Mouse (Mus musculus) CH12.LX (cell line): Measurements from ENCODE around the gene Ptprk. TPM values are rescaled to one million over a fixed set of nuclear protein-coding genes. Genes with fewer than 3 reads are reported as not detected.

Experiments used
- DNase-seq: peaks from one replicate; pipeline ENCODE4 v3.0.0-alpha.2; 2013; ENCODE audit errors: extremely low read depth
- H3K27ac ChIP-seq: 2 replicates; pipeline ENCODE4 v1.5.1; 2012; ENCODE audit warnings: low read depth, mild to moderate bottlenecking, control low read depth, moderate library complexity; ENCODE audit not compliant: insufficient read depth
- H3K27me3 ChIP-seq: replicated peaks from 2 replicates; pipeline ENCODE3; 2012; ENCODE audit warnings: inconsistent platforms
- H3K36me3 ChIP-seq, 2 experiments: replicated peaks in 1 of 2; 2 replicates each; pipeline versions ENCODE3 to v1.6.1; 2012; ENCODE audit warnings: inconsistent platforms in 1 of 2, low read length in 1 of 2, mild to moderate bottlenecking in 1 of 2, mixed read lengths in 1 of 2, moderate library complexity in 1 of 2; ENCODE audit not compliant: control insufficient read depth in 1 of 2, insufficient read depth in 1 of 2
- H3K4me1 ChIP-seq, 2 experiments: 2 replicates each; pipeline ENCODE4 v1.6.1; 2012; ENCODE audit warnings: inconsistent platforms in 1 of 2, moderate library complexity in 1 of 2; ENCODE audit not compliant: insufficient read depth in 2 of 2, control insufficient read depth in 1 of 2
- H3K4me2 ChIP-seq: 2 replicates; pipeline ENCODE4 v1.6.1; 2012; ENCODE audit warnings: low read depth, mild to moderate bottlenecking, control low read depth; ENCODE audit not compliant: poor library complexity, insufficient read depth, severe bottlenecking
- H3K4me3 ChIP-seq, 3 experiments: fragments of 150-350 bp in 1 of 3; sonication (generic) in 1 of 3; replicated peaks in 1 of 3; 2 replicates each; pipeline versions ENCODE3 to v1.5.1; 2011 to 2012; ENCODE audit warnings: low read depth in 2 of 3, low read length in 2 of 3, mild to moderate bottlenecking in 2 of 3, moderate library complexity in 2 of 3, control low read depth in 1 of 3, improper control_type of control experiment in 1 of 3, inconsistent platforms in 1 of 3, mixed read lengths in 1 of 3; ENCODE audit not compliant: poor library complexity in 1 of 3
- H3K79me2 ChIP-seq: replicated peaks from 2 replicates; pipeline ENCODE4 v1.6.1; 2012; ENCODE audit warnings: mild to moderate bottlenecking, moderate library complexity; ENCODE audit not compliant: control insufficient read depth, poor library complexity, insufficient read depth, severe bottlenecking; ENCODE audit errors: extremely low read depth
- H3K9ac ChIP-seq: 2 replicates; pipeline ENCODE4 v1.6.1; 2012; ENCODE audit warnings: low read depth, mild to moderate bottlenecking, control low read depth, moderate library complexity; ENCODE audit not compliant: insufficient read depth
- H3K9me3 ChIP-seq: replicated peaks from 2 replicates; pipeline ENCODE3; 2012; ENCODE audit warnings: low read length, inconsistent platforms, mixed read lengths
- ELF1 ChIP-seq: IDR thresholded peaks from 2 replicates; pipeline ENCODE4 v1.6.1; 2014; ENCODE audit warnings: low read depth, mild to moderate bottlenecking, inconsistent platforms, low read length, improper control_type of control experiment
- ETS1 ChIP-seq: conservative IDR thresholded peaks from 2 replicates; pipeline ENCODE4 v1.6.1; 2012; ENCODE audit warnings: low read depth, mild to moderate bottlenecking, inconsistent platforms, low read length, improper control_type of control experiment, moderate library complexity
- HCFC1 ChIP-seq: IDR thresholded peaks from 2 replicates; pipeline ENCODE4 v1.6.1; 2012; ENCODE audit warnings: low read depth, mild to moderate bottlenecking, inconsistent platforms, low read length, improper control_type of control experiment
- IRF4 ChIP-seq: IDR thresholded peaks from 2 replicates; pipeline ENCODE4 v1.6.1; 2014; ENCODE audit warnings: low read depth, mild to moderate bottlenecking, inconsistent platforms, low read length, improper control_type of control experiment
- KAT2A ChIP-seq: IDR thresholded peaks from 2 replicates; pipeline ENCODE4 v1.6.1; 2012; ENCODE audit warnings: low read length, improper control_type of control experiment, inconsistent platforms; ENCODE audit not compliant: insufficient replicate concordance
- MEF2A ChIP-seq: IDR thresholded peaks from 2 replicates; pipeline ENCODE4 v1.6.1; 2014; ENCODE audit warnings: low read depth, mild to moderate bottlenecking, inconsistent platforms, low read length, improper control_type of control experiment, borderline replicate concordance
- MXI1 ChIP-seq: IDR thresholded peaks from 2 replicates; pipeline ENCODE4 v1.6.1; 2011; ENCODE audit warnings: mild to moderate bottlenecking, low read depth, low read length, improper control_type of control experiment
- POLR2A ChIP-seq: IDR thresholded peaks from 2 replicates; pipeline ENCODE4 v1.6.1; 2011; ENCODE audit warnings: low read depth, mild to moderate bottlenecking, improper control_type of control experiment, low read length
- POLR2AphosphoS2 ChIP-seq: IDR thresholded peaks from 2 replicates; pipeline ENCODE4 v1.6.1; 2011; ENCODE audit warnings: low read depth, low read length, improper control_type of control experiment
- RCOR1 ChIP-seq: conservative IDR thresholded peaks from 2 replicates; pipeline ENCODE4 v1.6.1; 2012; ENCODE audit warnings: low read depth, mild to moderate bottlenecking, inconsistent platforms, low read length, improper control_type of control experiment
- SIN3A ChIP-seq: IDR thresholded peaks from 2 replicates; pipeline ENCODE4 v1.6.1; 2012; ENCODE audit warnings: low read length, improper control_type of control experiment, inconsistent platforms
- SMC3 ChIP-seq: IDR thresholded peaks from 2 replicates; pipeline ENCODE4 v1.6.1; 2011; ENCODE audit warnings: low read depth, low read length, improper control_type of control experiment
- UBTF ChIP-seq: IDR thresholded peaks from 2 replicates; pipeline ENCODE4 v1.6.1; 2012; ENCODE audit warnings: low read depth, mild to moderate bottlenecking, inconsistent platforms, low read length, improper control_type of control experiment, moderate library complexity
- USF1 ChIP-seq: IDR thresholded peaks from 2 replicates; pipeline ENCODE4 v1.6.1; 2014; ENCODE audit warnings: low read depth, mild to moderate bottlenecking, inconsistent platforms, low read length, improper control_type of control experiment
- USF2 ChIP-seq: conservative IDR thresholded peaks from 2 replicates; pipeline ENCODE4 v1.6.1; 2011; ENCODE audit warnings: low read depth, low read length, improper control_type of control experiment
- ZMIZ1 ChIP-seq: IDR thresholded peaks from 2 replicates; pipeline ENCODE4 v1.6.1; 2012; ENCODE audit warnings: low read depth, mild to moderate bottlenecking, inconsistent platforms, low read length, improper control_type of control experiment
- dilution Hi-C: fragments of 300-500 bp; cut with MboI; formaldehyde crosslinking; loops from 2 replicates; pipeline ENCODE4 v1.14.3; 2020; ENCODE audit warnings: low sequenced_read_pairs; ENCODE audit not compliant: extremely low pct_unique_long_range_greater_than_20kb, extremely low pct_ligation_motif_present
- in situ Hi-C: fragments of 300-500 bp; cut with MboI; formaldehyde crosslinking; loops from 3 replicates; pipeline ENCODE4 v1.14.3; 2019; ENCODE audit warnings: low sequenced_read_pairs, low pct_ligation_motif_present, low pct_unique_long_range_greater_than_20kb, mixed read lengths
- polyA plus RNA-seq: library from polyadenylated mRNA; unstranded; fragments of >175 nt; gene quantifications from 2 replicates; pipeline ENCODE4 v1.2.1, GENCODE M21; 2012; ENCODE audit warnings: low read depth; ENCODE audit not compliant: insufficient read length
- total RNA-seq, 2 experiments: library from RNA; depleted of rRNA; stranded (reverse); fragments of 300-350 nt in 1 of 2; fragments of >200 nt in 1 of 2; gene quantifications; 2 replicates each; pipeline ENCODE4 v1.2.3; 2012 to 2014

Ptprk gene
- total and polyA plus RNA-seq, 3 experiments, result not detected

DNA sequence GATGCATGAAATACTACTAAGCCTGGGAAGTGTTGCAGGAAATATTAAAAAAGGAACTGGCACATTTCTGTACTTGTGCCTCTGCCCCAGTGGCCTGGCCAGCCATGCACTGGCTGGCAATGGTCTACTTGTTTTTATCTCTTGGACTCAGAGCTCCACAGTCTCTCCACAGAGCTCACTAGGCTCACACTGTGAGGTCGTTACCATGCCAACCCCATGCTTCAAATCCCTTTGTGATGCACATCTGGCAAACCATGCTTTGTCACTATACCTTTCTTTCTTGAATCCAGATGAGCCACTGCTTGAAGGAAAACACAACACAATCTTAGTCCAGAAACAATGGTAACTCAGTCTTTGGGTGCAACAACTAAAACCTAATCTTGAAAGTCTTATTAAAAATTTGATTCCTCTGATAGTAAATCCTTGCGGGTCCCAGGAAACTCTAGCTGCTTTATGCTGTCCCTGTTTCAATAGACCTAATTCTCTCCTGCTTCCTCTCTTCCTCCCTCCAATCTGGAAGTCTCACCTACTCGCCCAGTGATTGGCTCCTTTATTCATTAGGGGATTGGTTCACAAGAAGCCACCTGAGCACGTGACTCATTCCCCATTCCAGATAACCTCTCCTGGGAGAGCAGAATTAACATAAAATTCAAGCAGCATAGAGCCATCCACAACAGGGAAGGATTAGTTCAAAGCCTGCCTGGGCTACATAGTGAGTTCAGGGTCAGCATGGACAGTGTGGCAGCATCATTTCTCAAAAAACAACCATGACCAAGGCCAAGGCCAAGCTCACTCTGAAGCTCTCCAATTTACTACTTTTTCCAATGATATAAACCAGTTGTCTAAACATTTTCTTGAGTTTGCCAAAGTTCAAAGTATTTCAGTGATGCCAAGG lies 157.9 kb downstream of the Ptprk start:
- in situ Hi-C loops, result no loop called here
- DNase-seq, result no peak
- H3K9ac ChIP-seq, result no peak overlapping the region

DNA sequence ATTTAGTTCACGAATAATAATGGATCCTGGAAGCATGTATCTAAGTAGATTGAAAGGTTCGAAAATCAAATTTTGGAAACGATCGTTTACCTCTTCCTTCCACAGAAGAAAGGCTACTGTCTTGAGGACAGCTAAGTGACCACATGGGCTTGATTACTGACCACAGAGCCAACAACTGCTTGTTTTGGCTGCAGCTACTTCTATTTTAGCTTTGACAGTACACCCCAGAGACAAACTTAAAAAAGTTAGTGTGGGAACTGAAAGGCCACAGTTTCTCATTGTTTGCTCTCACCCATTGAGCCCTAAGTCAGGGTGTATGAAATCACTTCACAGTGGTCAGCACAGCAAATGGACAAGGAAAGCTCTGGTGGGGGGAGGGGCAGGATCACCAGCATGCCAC lies 174.4 kb downstream of the Ptprk start:
- H3K9ac ChIP-seq, result no peak overlapping the region
- dilution Hi-C loops (no loop called here), in situ Hi-C loops (no loop called here)
- no peaks in the 10 kb centered on the region for H3K4me1 ChIP-seq
- DNase-seq, result no peak
- no peaks in the 10 kb centered on the region for H3K36me3 ChIP-seq
- H3K9me3 ChIP-seq, result peaks cover 3% of the 10 kb centered on the region
- H3K4me3 ChIP-seq, result no peak overlapping the region
- TF ChIP-seq MEF2A, result no peak
- TF ChIP-seq MXI1, result no peak
- no peak for TF ChIP-seq IRF4
- TF ChIP-seq SIN3A, result no peak
- no peak for TF ChIP-seq USF1
- TF ChIP-seq HCFC1, result no peak
- no peak for TF ChIP-seq UBTF
- no peak for TF ChIP-seq POLR2AphosphoS2
- no peak for TF ChIP-seq USF2
- H3K4me2 ChIP-seq, result no peak overlapping the region
- H3K27me3 ChIP-seq, result no peaks in the 10 kb centered on the region
- H3K27ac ChIP-seq, result no peak overlapping the region
- no peaks in the 10 kb centered on the region for H3K79me2 ChIP-seq

More for the DNA sequence above, 157.9 kb downstream of the Ptprk start:
- dilution Hi-C loops, result no loop called here
- Histone ChIP-seq H3K4me3 (no peak overlapping the region), H3K36me3 (no peaks in the 10 kb centered on the region), H3K4me1 (no peaks in the 10 kb centered on the region), H3K79me2 (no peaks in the 10 kb centered on the region), H3K27me3 (no peaks in the 10 kb centered on the region), H3K9me3 (peaks cover 7% of the 10 kb centered on the region), H3K4me2 (no peak overlapping the region), H3K27ac (no peak overlapping the region)
- TF ChIP-seq SMC3, result no peak
- TF ChIP-seq RCOR1, result no peak
- no peak for TF ChIP-seq ZMIZ1
- no peak for TF ChIP-seq ELF1
- no peak for TF ChIP-seq POLR2A
- no peak for TF ChIP-seq KAT2A
- no peak for TF ChIP-seq ETS1
